8 mouse cellular contexts compared by ENCODE assay signal in genomic region chr5:35104183-35104959, GRCm38 (mm10). TPM values are rescaled to one million over a fixed set of nuclear protein-coding genes. Genes with fewer than 3 reads are reported as not detected.
DNase-seq lines count a peak whose midpoint lies in the region; ATAC-seq and TF ChIP-seq lines count a peak whose summit lies in the region.

No protein-coding gene starts in this region.

- H3K9ac ChIP-seq in CH12.LX (ENCODE audit: insufficient read depth, low read depth), result peak overlapping the region; percentile 41; the same call in 1 of the 2 replicates
- H3K9ac ChIP-seq in hindbrain, embryonic 15.5 days, result peak overlapping the region; percentile 75
- H3K9ac ChIP-seq in liver, embryonic 12.5 days, result peak overlapping the region; percentile 85

- no peak for TF ChIP-seq EP300 in CH12.LX (IDR thresholded peaks at IDR 0.05; ENCODE audit: low read length)

- 70% methylated on average over 8 of the region's 8 CpGs for WGBS in hindbrain, embryonic 15.5 days
- 69% methylated on average over 8 of the region's 8 CpGs for WGBS in liver, embryonic 12.5 days (ENCODE audit: insufficient replicate concordance)

- peak overlapping the region in 2 of 3 experiments; percentile 67 to 73 for H3K4me3 ChIP-seq in CH12.LX (replicated peaks in 1 of 3; ENCODE audit: low read depth in 2 of 3, low read length in 2 of 3, poor library complexity in 1 of 3)
- H3K4me3 ChIP-seq in hindbrain, embryonic 15.5 days, result peak overlapping the region; percentile 71
- peak overlapping the region; percentile 83 for H3K4me3 ChIP-seq in liver, embryonic 12.5 days

- H3K27ac ChIP-seq in CH12.LX (ENCODE audit: insufficient read depth, low read depth), result no peak overlapping the region
- no peak overlapping the region for H3K27ac ChIP-seq in hindbrain, embryonic 15.5 days (replicated peaks)
- H3K27ac ChIP-seq in liver, embryonic 12.5 days, result peak overlapping the region; percentile 72

- H3K36me3 ChIP-seq in CH12.LX (replicated peaks in 1 of 2; ENCODE audit: control insufficient read depth in 1 of 2, insufficient read depth in 1 of 2, low read length in 1 of 2), result peaks cover 31 to 42% of the 10 kb centered on the region in 2 experiments
- peaks cover 24% of the 10 kb centered on the region for H3K36me3 ChIP-seq in hindbrain, embryonic 15.5 days
- H3K36me3 ChIP-seq in liver, embryonic 12.5 days, result peaks cover 35% of the 10 kb centered on the region

- TF ChIP-seq POLR2A in CH12.LX (IDR thresholded peaks at IDR 0.05; ENCODE audit: low read depth, low read length), result no peak

- 0 out of 2 replicates have a peak, but pooled peaks cover 3% of the 10 kb centered on the region for H3K79me2 ChIP-seq in CH12.LX (replicated peaks; ENCODE audit: control insufficient read depth, extremely low read depth, insufficient read depth, poor library complexity, severe bottlenecking)

- peaks cover 18 to 30% of the 10 kb centered on the region in 2 experiments for H3K4me1 ChIP-seq in CH12.LX (ENCODE audit: control insufficient read depth in 1 of 2, insufficient read depth in 2 of 2)
- H3K4me1 ChIP-seq in hindbrain, embryonic 15.5 days (replicated peaks), result peaks cover 26% of the 10 kb centered on the region
- peaks cover 36% of the 10 kb centered on the region for H3K4me1 ChIP-seq in liver, embryonic 12.5 days

- no peak for DNase-seq in CH12.LX (ENCODE audit: extremely low read depth)
- DNase-seq in R1 (ENCODE audit: low read depth, low spot score), result peak; percentile 95
- no peak for DNase-seq in adrenal gland, postnatal 10 days
- no peak for DNase-seq in left cerebral cortex, adult 18-20 months (ENCODE audit: low spot score in 2 of 2)
- DNase-seq in cerebellum, postnatal 14 days, result no peak

- dilution Hi-C loops in CH12.LX (cut with MboI; ENCODE audit: extremely low pct_ligation_motif_present, extremely low pct_unique_long_range_greater_than_20kb, low sequenced_read_pairs), result no loop called here

- H3K9me3 ChIP-seq in CH12.LX (replicated peaks; ENCODE audit: low read length), result no peaks in the 10 kb centered on the region
- H3K9me3 ChIP-seq in hindbrain, embryonic 15.5 days, result no peaks in the 10 kb centered on the region
- H3K9me3 ChIP-seq in liver, embryonic 12.5 days (replicated peaks), result no peaks in the 10 kb centered on the region

- no peak for TF ChIP-seq CTCF in CH12.LX (conservative IDR thresholded peaks at IDR 0.05 in 1 of 2, IDR thresholded peaks at IDR 0.05 in 1 of 2; ENCODE audit: low read depth in 2 of 2, low read length in 2 of 2)

- no peak for ATAC-seq in hindbrain, embryonic 15.5 days (ENCODE audit: low FRiP score, low read depth)
- ATAC-seq in liver, embryonic 12.5 days, result 0 out of 2 replicates have a peak, but pooled peaks have one; percentile 1
- ATAC-seq in cerebellum, adult (ENCODE audit: insufficient number of reproducible peaks, low FRiP score, low TSS enrichment), result no peak

- H3K4me2 ChIP-seq in CH12.LX (ENCODE audit: insufficient read depth, low read depth, poor library complexity, severe bottlenecking), result peak overlapping the region; percentile 68
- peak overlapping the region; percentile 76 for H3K4me2 ChIP-seq in hindbrain, embryonic 15.5 days
- H3K4me2 ChIP-seq in liver, embryonic 12.5 days, result peak overlapping the region; percentile 82

- TF ChIP-seq RAD21 in CH12.LX (IDR thresholded peaks at IDR 0.05; ENCODE audit: low read depth, low read length), result no peak

- peaks cover 19% of the 10 kb centered on the region for H3K27me3 ChIP-seq in CH12.LX (replicated peaks)
- H3K27me3 ChIP-seq in hindbrain, embryonic 15.5 days, result no peaks in the 10 kb centered on the region
- peaks cover 11% of the 10 kb centered on the region for H3K27me3 ChIP-seq in liver, embryonic 12.5 days (replicated peaks)

- in situ Hi-C loops in CH12.LX (cut with MboI; ENCODE audit: low pct_ligation_motif_present, low pct_unique_long_range_greater_than_20kb, low sequenced_read_pairs), result no loop called here

TF ChIP-seq in CH12.LX, 34 proteins besides CTCF, POLR2A, EP300 and RAD21:
- TF ChIP-seq MAZ (IDR thresholded peaks at IDR 0.05; ENCODE audit: low read depth, low read length), result no peak
- no peak for TF ChIP-seq E2F4 (IDR thresholded peaks at IDR 0.05; ENCODE audit: insufficient replicate concordance, low read depth, low read length)
- no peak for TF ChIP-seq MXI1 (IDR thresholded peaks at IDR 0.05; ENCODE audit: low read depth, low read length)
- no peak for TF ChIP-seq JUND (conservative IDR thresholded peaks at IDR 0.05; ENCODE audit: low read depth, low read length)
- no peak for TF ChIP-seq ETS1 (conservative IDR thresholded peaks at IDR 0.05; ENCODE audit: low read depth, low read length)
- no peak for TF ChIP-seq MAX (IDR thresholded peaks at IDR 0.05; ENCODE audit: low read length)

RNA-seq across cellular contexts. Expression of gene Lrpap1, which starts 1.2 kb away (rescaled TPM):
- 39.6 and 44.5 TPM in 2 replicates for total RNA-seq in CH12.LX (2012; rRNA removed)
- total RNA-seq in CH12.LX (2014; rRNA removed), result 22.9 and 26.5 TPM in 2 replicates
- 43.7 and 55.5 TPM in 2 replicates for polyA plus RNA-seq in CH12.LX (2012; ENCODE audit: insufficient read length, low read depth)
- polyA plus RNA-seq in hindbrain, embryonic 15.5 days (2015; fragmentation: Nextera tagmentation; extraction: Ambion mirVana), result 145 and 146 TPM in 2 replicates
- polyA plus RNA-seq in liver, embryonic 12.5 days (2016; fragmentation: Nextera tagmentation; extraction: Ambion mirVana), result 77.1 and 78.4 TPM in 2 replicates
- 10 to 100 TPM; 71.6 to 86.0 TPM for total RNA-seq in adrenal gland, postnatal 10 days (2021)
- total RNA-seq in left cerebral cortex, adult 18-20 months (2021), result 100 to 1,000 TPM; 142 to 156 TPM

RNA-seq across cellular contexts. Expression of gene Dok7, which starts 47.8 kb away (rescaled TPM):
- 0.04 TPM in 1 of 2 replicates, not detected in the other for total RNA-seq in CH12.LX (2012; rRNA removed)
- total RNA-seq in CH12.LX (2014; rRNA removed), result not detected in 2 replicates
- not detected in 2 replicates for polyA plus RNA-seq in CH12.LX (2012; ENCODE audit: insufficient read length, low read depth)
- 8.7 and 11.6 TPM in 2 replicates for polyA plus RNA-seq in hindbrain, embryonic 15.5 days (2015; fragmentation: Nextera tagmentation; extraction: Ambion mirVana)
- 0.07 TPM in 1 of 2 replicates, not detected in the other for polyA plus RNA-seq in liver, embryonic 12.5 days (2016; fragmentation: Nextera tagmentation; extraction: Ambion mirVana)
- total RNA-seq in adrenal gland, postnatal 10 days (2021), result 10 to 100 TPM in 1 of 2 experiments, 1 to 10 TPM in 1; 9.3 to 12.1 TPM
- 10 to 100 TPM; 24.7 to 26.6 TPM for total RNA-seq in left cerebral cortex, adult 18-20 months (2021)

Comparison
In these comparisons a context has a peak if more than half of its experiments do, and no peak if none do; other contexts are left out.
1. RNA of gene Dok7, which starts 47.8 kb away (total RNA-seq): 24.7 to 26.6 TPM in left cerebral cortex, adult 18-20 months and 9.3 to 12.1 TPM in adrenal gland, postnatal 10 days; 0.04 TPM in CH12.LX; every median in the first group is over 4 times any median in the second.
2. Peak in every context shown above with its lines, with median percentiles within 50 percentile points of each other: H3K4me2 ChIP-seq, H3K4me3 ChIP-seq and H3K9ac ChIP-seq.